Mouse (Mus musculus) spleen, adult 18-20 months (tissue): ENCODE data around the gene Atpif1.
A peak's percentile ranks its signal among the peaks of the same experiment; 100 is the strongest.
"Not testable (repeated sequence)": the region's sequence is repeated elsewhere in the genome, so short reads cannot be mapped to it uniquely, and the experiment has no call there.

Source experiments
- DNase-seq, 2 experiments: peaks; one replicate each; pipeline ENCODE4 v3.0.0; 2022; ENCODE audit warnings: mixed read lengths in 2 of 2

The Atpif1 gene

GRCm38 (mm10) chr4:132532981-132533916 lies at the start of gene Atpif1:
TSS of gene Atpif1 (minus strand) at chr4:132533659.
- DNase-seq, result peak; percentile 77 to 78

DNA sequence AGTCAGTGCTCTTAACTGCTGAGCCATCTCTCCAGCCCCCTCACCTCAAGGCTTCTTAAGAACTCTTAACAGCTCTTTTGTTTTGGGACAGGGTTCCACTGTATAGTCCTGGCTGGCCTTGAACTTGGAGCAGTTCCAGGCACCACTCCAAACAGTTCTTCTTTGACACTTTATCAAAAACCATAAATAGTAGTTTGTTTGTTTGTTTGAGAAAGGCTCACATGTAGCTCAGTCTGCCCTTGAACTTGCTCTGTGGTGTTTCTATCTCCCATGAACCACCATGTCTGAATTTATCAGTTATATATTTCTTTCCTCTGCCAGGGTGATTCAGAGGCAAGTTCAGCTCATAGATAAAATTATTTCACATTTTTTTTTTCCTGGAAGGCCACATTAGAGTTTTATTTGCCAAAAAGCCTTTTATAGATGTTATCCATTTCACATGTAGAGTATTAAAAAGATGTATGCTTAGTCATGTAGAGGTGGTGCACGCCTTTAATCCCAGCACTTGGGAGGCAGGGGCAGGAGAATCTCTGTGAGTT lies 41.4 kb upstream of the Atpif1 start:
- no peak for DNase-seq

GRCm38 (mm10) chr4:132573327-132573726 lies 39.9 kb upstream of the Atpif1 start:
- DNase-seq, result peak in 1 of 2 experiments; percentile 27

DNA sequence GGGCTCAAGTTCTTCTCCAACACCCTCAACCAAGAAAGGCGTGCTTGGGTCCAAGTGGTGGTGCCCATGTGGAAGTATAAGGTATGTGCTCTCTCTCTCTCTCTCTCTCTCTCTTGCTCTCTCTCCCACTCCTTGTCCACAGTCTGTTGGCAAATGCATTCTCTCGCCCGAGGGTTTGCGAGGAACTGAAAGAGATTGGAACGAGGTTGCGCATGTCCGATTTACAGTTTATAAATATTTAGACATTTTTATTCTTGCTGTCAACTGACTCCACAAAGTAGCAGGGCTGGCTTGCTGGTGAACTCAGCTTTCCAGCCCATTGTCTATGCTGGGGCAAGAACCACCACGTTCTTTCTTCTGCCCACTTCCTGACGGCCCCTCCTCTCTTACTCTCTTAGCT lies 37.7 kb upstream of the Atpif1 start:
- DNase-seq, result no peak

DNA sequence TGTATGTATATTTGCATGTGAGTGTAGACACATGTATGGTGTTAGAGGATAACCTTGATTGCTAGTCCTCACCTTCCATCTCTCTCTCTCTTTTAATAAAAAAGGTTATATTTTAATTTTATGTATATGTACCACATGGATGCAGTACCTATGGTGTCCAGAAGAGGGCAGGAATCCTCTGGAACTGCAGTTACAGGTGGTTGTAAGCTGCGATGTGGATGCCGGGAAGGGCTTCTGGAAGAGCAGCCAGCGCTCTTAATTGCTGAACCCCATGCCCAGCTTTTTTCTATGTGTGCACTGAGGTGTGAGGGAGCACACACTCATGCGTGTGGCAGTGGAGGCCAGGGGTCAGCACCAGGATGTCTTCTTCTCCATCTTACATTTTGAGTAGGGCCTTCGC lies 35.7 kb upstream of the Atpif1 start:
- DNase-seq, result no peak

DNA sequence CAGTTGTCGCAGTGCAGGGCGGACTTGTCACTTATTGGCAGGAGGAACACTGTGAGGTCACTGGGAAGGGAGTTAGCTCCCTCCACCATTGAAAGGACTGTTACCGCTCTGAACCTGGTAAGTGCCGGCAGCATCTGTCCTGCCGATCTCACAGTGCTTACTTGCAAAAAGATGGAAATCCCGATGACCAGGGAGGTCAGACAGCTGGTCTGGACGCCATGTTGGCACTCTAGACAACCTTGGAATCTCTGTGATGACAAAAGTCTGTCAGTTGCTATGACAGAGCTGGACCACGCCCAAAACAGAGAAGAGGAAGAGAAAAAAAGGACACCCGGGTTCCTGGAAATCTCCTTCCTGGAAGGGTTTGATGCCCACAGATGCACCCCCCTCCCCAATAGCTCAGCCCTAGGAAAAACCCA lies 33.9 kb upstream of the Atpif1 start:
- DNase-seq, result no peak

DNA sequence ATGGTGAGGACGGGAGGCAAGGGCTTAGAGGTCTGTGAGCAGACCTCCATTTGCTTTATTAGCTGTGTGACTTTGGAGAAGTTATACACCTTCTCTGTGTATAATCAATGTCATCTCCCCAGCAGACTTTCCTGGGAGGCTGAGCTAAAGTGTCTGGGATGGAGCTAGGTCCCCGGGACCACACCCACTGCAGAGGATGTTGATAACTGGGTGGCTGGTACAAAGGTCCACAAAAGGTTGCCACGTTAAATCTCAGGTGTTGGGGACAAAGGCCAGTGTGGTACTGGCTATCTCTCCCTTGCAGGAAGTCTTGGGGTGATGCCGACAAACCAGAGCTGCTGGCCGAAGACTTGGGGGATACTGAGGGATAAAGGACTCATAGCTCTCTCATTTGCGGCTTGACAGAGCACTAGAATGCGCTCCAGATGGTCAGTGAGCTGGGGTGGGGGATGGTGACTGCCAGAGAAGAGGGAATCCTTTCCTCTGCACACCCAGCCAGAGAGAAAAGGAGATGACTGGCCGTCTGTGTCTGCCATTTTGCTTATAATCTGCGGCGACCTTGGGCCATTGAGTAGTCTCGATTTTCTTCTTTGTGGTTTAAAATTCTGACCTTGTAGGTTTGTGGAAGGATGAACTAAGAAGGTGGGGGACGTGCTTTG lies 31.8 kb upstream of the Atpif1 start:
- no peak for DNase-seq

GRCm38 (mm10) chr4:132563965-132564364 lies 30.5 kb upstream of the Atpif1 start, which contains the start of gene Ptafr:
TSS of gene Ptafr (plus strand) at chr4:132564067.
- DNase-seq, result peak; percentile 27 to 31

DNA sequence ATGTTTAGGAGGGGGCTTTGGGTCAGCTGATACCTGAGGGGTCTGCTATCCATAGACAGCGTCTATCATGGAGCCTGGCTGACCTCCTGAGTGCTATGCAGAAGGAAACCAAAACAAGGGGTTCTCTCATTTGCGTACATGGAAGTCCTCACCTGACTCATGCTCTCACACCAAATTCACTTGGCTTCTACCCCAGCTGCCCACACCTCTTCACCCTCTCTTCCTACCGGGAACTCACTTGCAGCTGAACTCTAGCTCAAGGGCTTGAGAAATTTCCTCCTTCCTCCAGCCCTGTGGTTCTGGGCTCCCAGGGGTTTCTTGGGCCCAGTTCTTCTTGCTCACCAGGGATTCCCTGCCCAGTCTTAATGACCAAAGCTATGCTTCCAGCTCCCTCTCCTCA lies 29.8 kb upstream of the Atpif1 start:
- DNase-seq, result no peak

DNA sequence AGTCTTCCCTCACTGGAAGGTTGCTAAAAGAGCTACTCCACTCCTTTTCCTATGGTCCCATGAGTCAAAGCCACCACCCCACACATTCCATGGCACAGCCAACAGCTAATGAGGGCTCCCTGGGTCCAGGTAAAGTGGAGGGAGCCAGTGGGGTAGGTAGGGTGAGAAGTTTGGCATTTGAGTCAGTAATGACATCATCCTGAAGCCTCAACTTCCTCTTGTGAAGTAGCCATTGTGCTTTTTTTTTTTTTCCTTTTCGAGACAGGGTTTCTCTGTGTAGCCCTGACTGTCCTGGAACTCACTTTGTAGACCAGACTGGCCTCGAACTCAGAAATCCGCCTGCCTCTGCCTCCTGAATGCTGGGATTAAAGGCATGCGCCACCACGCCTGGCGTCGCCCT lies 22.1 kb upstream of the Atpif1 start:
- DNase-seq, result not testable (repeated sequence)

DNA sequence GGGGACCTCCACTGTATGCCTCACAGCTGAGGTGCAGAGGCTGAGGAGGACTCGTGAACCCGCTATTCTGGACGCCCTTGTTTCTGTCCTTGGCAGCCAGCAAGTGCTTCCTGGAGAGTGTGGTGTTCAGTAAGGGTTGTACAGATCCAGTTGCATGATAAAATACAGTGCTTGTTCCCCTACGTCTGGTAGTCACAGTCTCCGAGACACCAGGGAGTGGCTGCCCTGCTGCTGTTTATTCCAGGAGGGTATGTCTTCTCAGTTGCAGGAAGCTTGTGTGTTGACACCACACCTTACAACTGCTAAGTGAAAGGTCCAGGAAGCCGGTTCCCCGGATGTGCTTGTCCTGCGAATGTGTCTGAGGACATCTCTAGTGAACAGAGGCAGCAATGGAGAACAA lies 21.2 kb upstream of the Atpif1 start:
- no peak for DNase-seq

- DNase-seq, result no peak
Measured at GRCm38 (mm10) chr4:132554221-132554620, 20.8 kb upstream of the Atpif1 start.

DNA sequence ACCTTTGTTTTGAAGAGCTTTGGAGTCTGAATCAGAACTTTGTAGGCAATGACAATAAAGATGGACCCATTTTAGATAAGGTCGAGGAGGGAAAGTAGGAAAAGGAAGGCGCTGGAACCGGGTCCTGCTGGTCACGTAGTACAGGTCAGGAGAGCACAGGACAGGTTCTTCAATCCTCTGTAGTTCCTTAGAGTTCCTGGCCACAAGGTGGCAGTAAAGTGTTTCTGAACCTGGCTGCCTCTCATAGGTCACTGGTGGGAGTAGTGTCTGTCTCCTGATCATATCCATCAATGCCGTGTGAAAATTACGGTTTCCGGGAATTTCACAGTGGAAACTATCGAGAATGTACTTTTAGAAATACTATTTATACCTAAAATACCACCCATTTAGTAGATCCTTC lies 12.4 kb upstream of the Atpif1 start:
- DNase-seq, result peak in 1 of 2 experiments; percentile 70

DNA sequence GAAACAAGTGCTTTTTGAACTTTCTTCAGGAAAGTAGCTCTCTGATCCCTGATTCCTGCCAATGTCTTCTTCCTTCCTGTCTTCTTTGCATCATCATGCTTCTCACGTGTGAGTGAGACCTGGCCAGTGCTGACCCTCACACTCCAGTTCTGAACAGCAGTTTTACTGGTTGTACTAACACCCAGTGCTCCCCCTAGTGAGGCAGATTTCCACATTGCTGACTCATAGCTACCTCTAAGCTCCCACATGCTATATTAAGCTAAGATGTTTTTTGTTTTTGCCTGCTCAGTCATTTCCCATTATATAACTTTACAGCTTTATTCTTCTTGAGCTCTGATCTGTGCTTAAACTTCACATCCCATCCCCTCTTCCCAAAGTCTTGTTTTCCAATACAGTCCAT lies 9.3 kb upstream of the Atpif1 start:
- DNase-seq, result no peak

GRCm38 (mm10) chr4:132541413-132541812 lies 8.0 kb upstream of the Atpif1 start:
- DNase-seq, result no peak

GRCm38 (mm10) chr4:132539481-132539880 lies 6.0 kb upstream of the Atpif1 start:
- no peak for DNase-seq

DNA sequence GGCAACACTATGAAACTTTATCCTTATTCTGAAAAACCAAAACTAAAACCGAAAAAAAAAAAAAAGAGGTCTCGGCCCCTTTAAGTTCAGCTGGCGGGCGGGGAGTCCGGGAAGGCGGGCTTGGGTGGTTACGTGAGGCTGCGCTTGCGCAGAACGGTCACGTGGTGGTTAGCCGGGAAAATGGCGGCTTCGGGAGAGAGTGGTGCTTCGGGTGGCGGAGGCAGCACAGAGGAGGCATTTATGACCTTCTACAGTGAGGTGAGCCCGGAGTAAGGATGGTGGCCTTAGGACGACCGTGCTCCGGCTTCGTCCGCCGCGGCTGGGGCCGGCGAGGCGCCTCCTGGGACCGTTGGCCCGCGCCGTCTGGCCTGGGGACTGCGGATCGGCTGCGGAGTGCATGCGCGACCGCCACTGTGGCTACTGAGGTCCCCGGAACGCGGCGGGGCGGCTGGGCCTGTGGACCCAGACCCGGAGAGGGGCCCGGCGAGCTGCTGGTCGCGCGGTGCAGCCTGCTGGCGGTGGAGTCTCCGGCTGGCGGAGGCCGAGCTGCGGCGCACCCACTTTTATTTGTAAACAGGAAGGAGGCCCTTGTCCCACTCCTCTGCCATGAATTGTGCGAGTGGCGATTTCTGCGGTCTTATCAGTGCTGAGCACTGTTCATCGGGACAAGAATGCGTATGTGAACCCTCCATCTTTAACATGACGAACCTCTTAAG lies 2.1 kb upstream of the Atpif1 start, which contains the start of gene Dnajc8:
Gene Dnajc8, plus strand, starts transcription at position 145 of the 716 bp plus-strand sequence.
- DNase-seq, result peak; percentile 91 to 96

- DNase-seq, result no peak
Measured at GRCm38 (mm10) chr4:132532496-132532895, 963 bp downstream of the Atpif1 start.

- DNase-seq, result no peak
Measured at GRCm38 (mm10) chr4:132530033-132530804, 3.2 kb downstream of the Atpif1 start.

DNA sequence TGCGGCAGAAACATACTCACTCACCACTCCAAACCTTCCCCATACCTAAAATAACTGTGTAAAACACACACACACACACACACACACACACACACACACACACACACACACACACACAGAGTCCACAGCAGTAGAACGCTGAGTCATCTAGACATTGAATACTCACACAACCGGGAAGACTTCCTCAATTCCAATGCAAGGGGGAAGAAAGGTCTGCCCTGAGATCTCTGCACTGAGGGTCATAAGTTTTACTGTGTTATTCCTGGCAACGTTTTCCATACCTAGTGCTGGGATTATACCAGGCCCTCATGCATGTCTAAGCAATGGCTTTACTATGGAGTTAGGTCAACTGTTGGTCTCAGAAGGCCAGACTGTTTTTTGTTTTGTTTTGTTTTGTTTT lies 4.1 kb downstream of the Atpif1 start:
- no peak for DNase-seq

DNA sequence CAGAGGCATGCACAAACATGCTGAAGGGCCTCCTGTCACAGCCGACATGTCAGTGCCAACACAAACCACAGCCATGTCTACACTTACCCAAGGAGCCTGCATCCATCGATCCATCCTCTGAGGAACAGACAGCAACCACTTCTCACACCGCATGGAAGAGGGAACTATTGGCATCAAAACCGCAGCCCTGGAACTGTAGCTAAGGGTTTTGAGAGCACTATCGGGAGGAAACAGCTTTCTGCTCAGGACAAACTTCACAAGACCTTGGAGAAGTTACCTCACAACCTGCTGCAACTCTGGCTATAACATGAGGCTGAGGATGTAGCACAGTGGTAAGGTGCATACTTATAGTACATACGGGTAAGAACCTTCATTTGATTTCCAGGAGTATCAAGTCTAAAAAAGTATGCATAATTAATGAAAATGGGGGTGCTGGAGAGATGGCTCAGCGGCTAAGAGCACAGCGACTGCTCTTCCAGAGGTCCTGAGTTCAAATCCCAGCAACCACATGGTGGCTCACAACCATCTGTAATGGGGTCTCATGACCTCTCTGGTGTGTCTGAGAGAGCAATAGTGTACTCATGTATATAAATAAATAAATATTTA lies 5.4 kb downstream of the Atpif1 start:
- DNase-seq, result no peak

- DNase-seq, result no peak
Measured at GRCm38 (mm10) chr4:132526678-132527077, 6.8 kb downstream of the Atpif1 start.
